Mouse (Mus musculus): ENCODE measurements at regions not wholly inside any gene's neighbourhood (a gene's known extent, or its start where the extent isn't known, plus 50 kb on each side); places are given as distances from the start of the nearest gene placed in this dataset.

GRCm38 (mm10) chr17:64382894-64383293, 51.2 kb upstream of the Pja2 start:
- 48% methylated on average over 6 of the region's 6 CpGs for WGBS
- Histone ChIP-seq H3K9ac (no peak overlapping the region), H3K4me1 (peaks cover 3% of the 10 kb centered on the region; the same call in 1 of the 2 replicates), H3K27ac (no peak overlapping the region), H3K27me3 (no peaks in the 10 kb centered on the region), H3K4me2 (no peak overlapping the region), H3K36me3 (no peaks in the 10 kb centered on the region), H3K4me3 (no peak overlapping the region), H3K9me3 (no peaks in the 10 kb centered on the region)
- no peak for ATAC-seq (ENCODE audit: insufficient number of reproducible peaks, insufficient read depth, low FRiP score, low TSS enrichment, low read depth)

DNA sequence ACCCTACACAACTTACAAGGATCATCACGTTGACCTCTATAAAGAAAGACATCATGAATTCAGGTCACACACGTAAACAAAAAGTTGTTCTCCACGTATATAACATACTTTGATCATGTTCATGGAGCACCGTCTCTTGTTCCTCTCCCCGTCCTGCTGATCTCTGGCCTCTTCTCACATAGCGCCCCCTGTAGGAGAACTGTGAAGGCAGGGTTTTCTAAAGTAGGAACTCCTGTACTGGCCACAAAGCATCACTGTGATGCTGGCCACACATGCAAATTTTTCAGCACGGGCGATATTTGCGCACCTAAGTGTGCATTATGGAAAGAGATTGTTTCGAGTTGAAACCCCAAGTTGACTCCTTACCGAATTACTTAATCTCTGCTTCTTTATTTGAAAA, 51.9 kb upstream of the Pja2 start:
- Histone ChIP-seq H3K9ac (no peak overlapping the region), H3K4me3 (no peak overlapping the region), H3K9me3 (no peaks in the 10 kb centered on the region), H3K27ac (no peak overlapping the region), H3K36me3 (no peaks in the 10 kb centered on the region), H3K4me1 (peaks cover 3% of the 10 kb centered on the region; the same call in 1 of the 2 replicates), H3K27me3 (no peaks in the 10 kb centered on the region), H3K4me2 (no peak overlapping the region)
- WGBS: 90% methylated on average over 11 of the region's 11 CpGs
- no peak for ATAC-seq (ENCODE audit: insufficient number of reproducible peaks, insufficient read depth, low FRiP score, low TSS enrichment, low read depth)

DNA sequence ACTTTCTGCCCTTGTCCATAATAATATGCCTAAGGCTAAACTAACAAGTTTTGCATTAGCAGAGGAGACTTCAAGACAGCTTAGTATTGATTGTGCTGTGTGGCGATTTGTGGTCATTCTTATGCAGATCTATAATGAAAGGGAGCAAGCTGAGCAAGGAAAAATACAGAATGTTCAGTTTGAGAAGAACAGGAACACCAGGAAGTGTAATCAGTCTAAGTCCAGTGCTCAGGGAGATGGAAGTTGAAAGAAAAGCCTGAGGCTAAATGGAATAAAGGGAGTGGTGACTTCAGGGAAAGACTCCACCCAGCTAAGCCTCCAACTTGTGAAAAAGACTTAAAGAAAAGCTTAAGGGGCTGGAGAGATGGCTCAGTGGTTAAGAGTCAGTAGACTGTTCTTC, 58.6 kb upstream of the Pja2 start:
- no peaks in the 10 kb centered on the region for H3K4me1 ChIP-seq
- no peak overlapping the region for H3K9ac ChIP-seq
- WGBS: 91% methylated on average over 1 of the region's 1 CpGs
- H3K36me3 ChIP-seq: no peaks in the 10 kb centered on the region
- H3K9me3 ChIP-seq: no peaks in the 10 kb centered on the region
- no peak overlapping the region for H3K4me3 ChIP-seq
- ATAC-seq (ENCODE audit: insufficient number of reproducible peaks, insufficient read depth, low FRiP score, low TSS enrichment, low read depth): no peak
- H3K27me3 ChIP-seq: no peaks in the 10 kb centered on the region
- no peak overlapping the region for H3K27ac ChIP-seq
- no peak overlapping the region for H3K4me2 ChIP-seq

GRCm38 (mm10) chr17:64397254-64397897, 65.7 kb upstream of the Pja2 start:
- no peak overlapping the region for H3K4me2 ChIP-seq
- H3K36me3 ChIP-seq: no peaks in the 10 kb centered on the region
- no peak overlapping the region for H3K4me3 ChIP-seq
- no peak for ATAC-seq (ENCODE audit: insufficient number of reproducible peaks, insufficient read depth, low FRiP score, low TSS enrichment, low read depth)
- no peak overlapping the region for H3K27ac ChIP-seq
- 49% methylated on average over 12 of the region's 12 CpGs for WGBS
- no peaks in the 10 kb centered on the region for H3K4me1 ChIP-seq
- H3K27me3 ChIP-seq: no peaks in the 10 kb centered on the region
- no peak overlapping the region for H3K9ac ChIP-seq
- H3K9me3 ChIP-seq: no peaks in the 10 kb centered on the region

- no peaks in the 10 kb centered on the region for H3K36me3 ChIP-seq
- H3K4me1 ChIP-seq: no peaks in the 10 kb centered on the region
- no peaks in the 10 kb centered on the region for H3K27me3 ChIP-seq
- no peak overlapping the region for H3K9ac ChIP-seq
- no peak overlapping the region for H3K4me3 ChIP-seq
- H3K27ac ChIP-seq: no peak overlapping the region
- ATAC-seq (ENCODE audit: insufficient number of reproducible peaks, insufficient read depth, low FRiP score, low TSS enrichment, low read depth): no peak
- 81% methylated on average over 9 of the region's 9 CpGs for WGBS
- H3K9me3 ChIP-seq: 0 out of 2 replicates have a peak, but pooled peaks cover 2% of the 10 kb centered on the region
- H3K4me2 ChIP-seq: no peak overlapping the region
Measured at GRCm38 (mm10) chr17:64398114-64398692, 66.5 kb upstream of the Pja2 start.

DNA sequence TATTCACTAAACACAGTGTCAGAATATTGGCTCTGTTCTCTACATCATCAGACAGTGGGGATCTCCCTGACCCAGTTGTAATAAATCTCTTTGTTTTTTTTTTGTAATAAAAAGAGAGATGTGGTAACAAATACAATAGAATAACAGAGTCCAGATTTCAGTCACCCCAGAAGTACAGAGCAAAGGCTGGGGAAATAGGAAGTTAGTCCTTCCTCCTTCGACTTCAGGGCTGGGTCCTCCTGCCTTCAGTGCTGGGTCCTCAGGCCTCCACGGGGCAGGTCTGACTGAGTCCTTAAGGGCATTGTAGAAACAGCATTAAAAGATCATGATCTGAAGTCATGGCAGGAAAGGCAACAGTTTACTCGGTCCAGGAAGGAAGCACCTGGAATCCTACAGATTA, 67.0 kb upstream of the Pja2 start:
- H3K9ac ChIP-seq: no peak overlapping the region
- 0 out of 2 replicates have a peak, but pooled peaks cover 4% of the 10 kb centered on the region for H3K9me3 ChIP-seq
- no peak overlapping the region for H3K4me2 ChIP-seq
- ATAC-seq (ENCODE audit: insufficient number of reproducible peaks, insufficient read depth, low FRiP score, low TSS enrichment, low read depth): no peak
- H3K27ac ChIP-seq: no peak overlapping the region
- H3K36me3 ChIP-seq: no peaks in the 10 kb centered on the region
- H3K4me3 ChIP-seq: no peak overlapping the region
- WGBS: 61% methylated on average over 3 of the region's 3 CpGs
- H3K27me3 ChIP-seq: no peaks in the 10 kb centered on the region
- no peaks in the 10 kb centered on the region for H3K4me1 ChIP-seq

DNA sequence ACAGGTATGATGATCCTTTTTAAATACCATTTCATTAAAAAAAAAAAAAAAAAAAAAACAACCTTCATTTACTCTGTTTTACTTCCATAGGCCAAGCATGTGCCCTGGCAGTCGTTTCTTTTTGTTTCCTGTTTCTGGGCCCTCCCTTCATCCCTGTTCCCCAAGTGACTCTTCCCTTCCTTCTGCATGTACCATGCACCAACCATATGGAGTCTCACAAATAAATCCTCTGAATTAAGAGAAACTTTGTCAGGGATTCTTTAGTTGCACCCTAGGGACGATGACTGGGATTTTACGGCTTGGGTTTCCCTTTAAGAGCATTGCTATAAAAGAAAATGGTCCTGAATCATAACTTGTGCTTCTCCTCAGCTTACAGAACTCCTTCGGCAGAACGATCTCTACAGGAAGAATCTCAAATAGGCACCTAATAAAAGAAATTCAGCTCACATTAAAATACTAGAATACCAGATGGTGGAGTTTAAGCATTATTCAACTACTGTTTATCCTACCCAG, 75.1 kb upstream of the Pja2 start:
- 0 out of 2 replicates have a peak, but pooled peaks cover 4% of the 10 kb centered on the region for H3K9me3 ChIP-seq
- H3K27ac ChIP-seq: peak overlapping the region; percentile 75; the same call in 1 of the 2 replicates
- no peak overlapping the region for H3K4me3 ChIP-seq
- no peak overlapping the region for H3K9ac ChIP-seq
- H3K4me1 ChIP-seq: peaks cover 13% of the 10 kb centered on the region; the same call in 1 of the 2 replicates
- H3K27me3 ChIP-seq: no peaks in the 10 kb centered on the region
- ATAC-seq (ENCODE audit: insufficient number of reproducible peaks, insufficient read depth, low FRiP score, low TSS enrichment, low read depth): no peak
- no peaks in the 10 kb centered on the region for H3K36me3 ChIP-seq
- peak overlapping the region; percentile 39 for H3K4me2 ChIP-seq
- WGBS: 41% methylated on average over 5 of the region's 5 CpGs

GRCm38 (mm10) chr17:64407255-64408011, 75.7 kb upstream of the Pja2 start:
- WGBS: 31% methylated on average over 13 of the region's 13 CpGs
- ATAC-seq (ENCODE audit: insufficient number of reproducible peaks, insufficient read depth, low FRiP score, low TSS enrichment, low read depth): no peak
- Histone ChIP-seq H3K36me3 (no peaks in the 10 kb centered on the region), H3K27me3 (no peaks in the 10 kb centered on the region), H3K4me2 (peak overlapping the region; percentile 39), H3K4me3 (no peak overlapping the region), H3K9me3 (0 out of 2 replicates have a peak, but pooled peaks cover 4% of the 10 kb centered on the region), H3K27ac (peak overlapping the region; percentile 75), H3K9ac (no peak overlapping the region), H3K4me1 (peaks cover 13% of the 10 kb centered on the region; the same call in 1 of the 2 replicates)

DNA sequence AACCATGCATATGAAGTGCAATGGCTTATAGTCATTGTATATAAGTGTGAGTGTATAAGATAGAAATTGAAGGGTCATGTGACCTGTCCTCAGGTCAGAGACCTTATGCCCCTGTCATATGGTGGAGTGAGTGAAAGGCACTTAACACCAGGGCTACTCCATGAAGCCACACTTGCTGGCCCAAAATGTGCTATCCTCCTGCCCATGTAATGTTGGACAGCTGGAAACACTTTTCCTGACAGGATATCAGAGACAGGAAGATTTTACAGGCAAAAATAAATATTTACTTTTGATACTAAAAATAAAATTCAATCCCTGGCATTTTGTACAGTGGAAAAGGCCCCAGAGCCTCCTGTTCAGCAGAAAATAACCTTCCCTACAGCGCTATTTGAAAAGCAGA, 94.1 kb upstream of the Pja2 start:
- no peak overlapping the region for H3K9ac ChIP-seq
- no peak overlapping the region for H3K4me3 ChIP-seq
- H3K36me3 ChIP-seq: no peaks in the 10 kb centered on the region
- H3K4me2 ChIP-seq: no peak overlapping the region
- H3K9me3 ChIP-seq: no peaks in the 10 kb centered on the region
- 67% methylated on average over 1 of the region's 1 CpGs for WGBS
- peaks cover 9% of the 10 kb centered on the region; the same call in 1 of the 2 replicates for H3K4me1 ChIP-seq
- H3K27ac ChIP-seq: no peak overlapping the region
- no peak for ATAC-seq (ENCODE audit: insufficient number of reproducible peaks, insufficient read depth, low FRiP score, low TSS enrichment, low read depth)
- H3K27me3 ChIP-seq: 0 out of 2 replicates have a peak, but pooled peaks cover 2% of the 10 kb centered on the region

DNA sequence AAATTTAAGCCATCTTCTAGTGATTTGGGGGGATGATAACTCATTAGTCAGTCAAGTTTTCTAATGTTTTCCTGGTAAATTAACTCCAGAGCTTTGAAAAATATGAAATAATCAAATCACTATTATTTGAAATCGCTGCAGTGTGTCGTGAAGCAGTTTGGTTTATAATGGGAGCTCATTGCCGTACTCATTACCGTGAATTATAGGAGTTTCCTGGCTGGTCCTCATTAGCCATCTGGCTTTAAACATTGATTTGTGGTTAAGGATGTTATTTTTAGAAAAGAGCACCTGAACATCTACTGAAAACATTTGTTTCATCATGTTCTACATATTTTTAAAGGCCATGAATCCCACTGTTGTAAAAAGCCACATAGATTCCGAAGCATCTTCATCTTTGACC, 94.8 kb upstream of the Pja2 start:
- H3K4me1 ChIP-seq: peaks cover 9% of the 10 kb centered on the region; the same call in 1 of the 2 replicates
- H3K9ac ChIP-seq: no peak overlapping the region
- ATAC-seq (ENCODE audit: insufficient number of reproducible peaks, insufficient read depth, low FRiP score, low TSS enrichment, low read depth): no peak
- no peak overlapping the region for H3K4me3 ChIP-seq
- no peak overlapping the region for H3K4me2 ChIP-seq
- H3K9me3 ChIP-seq: no peaks in the 10 kb centered on the region
- H3K27ac ChIP-seq: no peak overlapping the region
- 33% methylated on average over 5 of the region's 5 CpGs for WGBS
- H3K36me3 ChIP-seq: no peaks in the 10 kb centered on the region
- H3K27me3 ChIP-seq: 0 out of 2 replicates have a peak, but pooled peaks cover 2% of the 10 kb centered on the region

- H3K4me3 ChIP-seq: no peak overlapping the region
- H3K4me2 ChIP-seq: no peak overlapping the region
- 79% methylated on average over 1 of the region's 1 CpGs for WGBS
- no peaks in the 10 kb centered on the region for H3K9me3 ChIP-seq
- 0 out of 2 replicates have a peak, but pooled peaks cover 4% of the 10 kb centered on the region for H3K4me1 ChIP-seq
- no peaks in the 10 kb centered on the region for H3K27me3 ChIP-seq
- H3K9ac ChIP-seq: no peak overlapping the region
- no peak for ATAC-seq (ENCODE audit: insufficient number of reproducible peaks, insufficient read depth, low FRiP score, low TSS enrichment, low read depth)
- no peaks in the 10 kb centered on the region for H3K36me3 ChIP-seq
- H3K27ac ChIP-seq: no peak overlapping the region
Measured at GRCm38 (mm10) chr17:64439571-64439970, 107.9 kb upstream of the Pja2 start.
